Mouse (Mus musculus) A20 (cell line): ENCODE measurements around the gene Ergic2.

Experiments used
- DNase-seq: peaks from one replicate; pipeline ENCODE4 v3.0.0-alpha.2; 2011; ENCODE audit warnings: low read depth, low spot score

The Ergic2 gene

GRCm38 (mm10) chr6:148211897-148212680 lies at the start of gene Ergic2:
TSS of gene Ergic2 (minus strand) at chr6:148212374.
- DNase-seq, result peak; percentile 100

- no peak for DNase-seq
Observed at GRCm38 (mm10) chr6:148260729-148261101, 48.5 kb upstream of the Ergic2 start.

DNA sequence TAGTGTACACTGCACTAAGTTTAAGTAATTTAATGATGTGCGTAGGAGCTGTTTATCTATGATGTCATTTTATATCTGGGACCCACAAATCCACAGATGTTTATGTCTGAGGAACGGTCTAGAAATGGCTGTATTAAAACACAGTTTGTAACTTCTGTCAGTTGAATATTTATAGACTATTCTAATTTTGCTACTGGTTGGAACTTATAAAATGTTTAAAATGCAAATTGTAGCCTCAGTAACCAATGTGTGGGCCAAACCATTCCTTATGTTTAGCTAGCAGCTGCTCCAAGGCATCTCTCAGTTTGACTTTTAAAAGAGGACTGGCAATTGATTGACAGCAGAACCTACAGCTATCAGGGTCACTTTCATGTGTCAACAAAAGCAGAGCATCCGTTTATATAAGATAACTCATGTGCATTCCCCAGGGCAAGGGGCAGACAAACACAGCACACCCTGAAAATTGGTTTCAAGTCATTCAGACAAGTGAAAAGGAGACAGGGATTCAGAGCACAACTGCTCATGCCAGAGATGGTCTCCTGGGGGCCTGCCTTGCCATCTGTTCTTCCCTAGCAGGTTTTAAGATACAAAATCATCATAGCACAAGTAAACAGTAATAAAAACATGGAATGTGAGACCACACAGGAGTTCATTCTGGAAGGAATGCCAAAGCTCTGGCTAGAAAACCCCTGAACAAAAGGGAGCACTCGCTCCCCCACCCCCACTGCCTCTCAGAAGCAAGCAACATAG lies 48.0 kb upstream of the Ergic2 start:
- DNase-seq, result no peak

- no peak for DNase-seq
Observed at GRCm38 (mm10) chr6:148259074-148259473, 46.9 kb upstream of the Ergic2 start.

- no peak for DNase-seq
Observed at GRCm38 (mm10) chr6:148257805-148258204, 45.6 kb upstream of the Ergic2 start.

- DNase-seq, result no peak
Observed at GRCm38 (mm10) chr6:148256109-148256508, 43.9 kb upstream of the Ergic2 start.

DNA sequence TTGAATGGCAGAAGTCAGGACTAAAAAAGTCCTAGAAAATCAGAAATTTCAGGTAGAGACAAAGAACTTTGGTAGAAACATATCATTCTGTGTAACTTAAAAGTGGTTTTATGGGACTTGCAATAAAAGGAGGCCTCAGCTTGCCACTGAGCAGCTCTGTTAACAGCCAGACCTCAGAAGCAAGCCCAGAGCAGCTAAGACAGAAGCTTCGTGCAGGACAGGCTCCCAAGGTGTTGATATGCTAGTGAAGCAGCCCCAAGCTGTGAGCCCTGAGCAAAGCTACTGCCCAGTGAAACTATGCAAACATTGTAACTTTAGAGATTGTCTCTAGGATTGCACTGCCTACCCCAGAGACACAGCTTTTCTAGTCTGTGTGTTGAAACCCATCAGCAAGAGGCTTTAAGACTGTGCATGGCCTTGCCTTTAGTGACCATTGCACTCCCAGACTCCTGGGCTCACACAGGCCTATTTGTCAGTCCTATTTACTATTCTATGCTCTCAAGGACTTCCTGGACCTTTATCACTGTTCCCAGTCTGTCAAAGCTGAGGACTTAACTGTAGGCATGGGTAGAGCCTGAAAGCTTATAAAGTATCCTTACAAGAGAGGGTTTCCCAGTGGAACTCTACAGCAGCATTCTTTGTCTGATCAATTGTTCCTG lies 43.4 kb upstream of the Ergic2 start:
- no peak for DNase-seq

DNA sequence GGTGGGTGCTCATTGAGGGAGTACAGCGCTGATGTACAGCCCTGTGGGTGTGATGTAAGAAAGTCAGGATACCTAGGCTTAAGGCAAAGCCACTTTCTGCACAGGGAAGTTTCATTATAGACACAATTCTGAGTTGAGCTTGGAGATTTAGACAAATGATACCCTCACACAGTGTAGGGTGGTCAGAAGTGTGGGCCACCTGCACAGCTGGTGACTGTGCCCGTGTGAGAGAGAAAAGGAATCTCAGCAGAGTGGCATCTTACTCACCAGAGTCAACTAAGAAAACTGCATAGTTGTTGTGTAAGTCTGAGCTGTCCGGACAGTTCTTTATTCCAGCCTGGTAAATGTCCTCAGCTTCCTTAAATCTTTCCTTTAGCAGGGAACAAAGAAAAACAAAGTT lies 37.0 kb upstream of the Ergic2 start:
- no peak for DNase-seq

DNA sequence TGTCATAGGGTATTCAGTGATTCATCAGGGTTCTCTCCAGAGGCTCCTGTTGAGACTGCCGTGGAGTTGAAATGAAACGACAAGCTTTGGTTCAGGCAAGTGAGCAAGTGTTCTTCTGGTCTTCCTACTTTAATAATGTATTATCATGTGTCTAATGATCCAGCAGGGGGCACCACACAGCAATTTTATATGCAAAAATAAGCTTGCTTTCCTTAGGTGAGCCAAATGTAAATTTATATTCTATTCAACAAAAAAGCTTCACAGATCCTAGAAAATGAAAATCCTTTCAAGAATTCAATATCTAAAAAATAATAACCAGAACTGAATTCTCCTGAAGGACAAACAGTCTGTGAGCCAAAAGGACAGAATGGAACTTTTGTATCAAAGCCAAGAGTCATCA lies 36.5 kb upstream of the Ergic2 start:
- DNase-seq, result peak; percentile 66

DNA sequence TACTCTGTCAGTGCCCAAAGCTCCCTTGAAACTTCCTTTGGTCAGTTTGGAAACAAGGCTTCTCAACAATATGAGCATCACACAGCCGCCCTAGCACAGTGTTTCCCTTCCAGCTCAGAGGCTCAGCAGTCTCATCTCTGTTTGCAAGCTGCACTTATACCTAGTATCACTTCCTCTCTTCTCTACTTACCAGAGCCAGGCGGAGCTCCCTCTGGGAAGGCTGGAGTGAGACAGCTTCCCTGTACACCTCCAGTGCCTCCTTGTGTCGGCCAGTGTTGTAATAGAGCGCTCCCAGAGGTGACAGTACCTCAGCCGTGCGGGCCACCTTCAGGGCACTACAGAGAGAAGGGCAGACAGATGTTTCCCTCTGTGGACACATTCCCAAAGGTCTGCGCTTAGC lies 34.4 kb upstream of the Ergic2 start:
- DNase-seq, result peak; percentile 31

DNA sequence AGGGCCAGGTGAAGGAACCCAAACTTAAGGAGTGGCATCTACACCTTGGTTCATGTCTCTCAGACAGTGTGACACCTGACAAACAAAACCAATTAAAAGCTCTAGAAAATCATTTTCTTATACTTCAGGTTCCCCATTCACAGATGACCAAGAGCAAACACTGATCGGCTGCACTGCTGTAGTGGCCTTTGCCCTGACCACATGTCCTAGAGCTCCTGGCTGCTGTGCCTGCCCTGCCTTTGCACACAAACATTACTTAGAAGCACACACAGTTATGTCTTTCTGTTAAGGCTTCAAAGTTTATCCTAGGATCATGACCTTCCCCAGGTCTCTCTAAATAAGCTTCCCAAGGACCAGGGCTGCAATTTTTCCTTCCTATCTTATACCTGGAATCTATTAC lies 32.7 kb upstream of the Ergic2 start:
- no peak for DNase-seq

- DNase-seq, result peak; percentile 73
Observed at GRCm38 (mm10) chr6:148242304-148242703, 30.1 kb upstream of the Ergic2 start.

DNA sequence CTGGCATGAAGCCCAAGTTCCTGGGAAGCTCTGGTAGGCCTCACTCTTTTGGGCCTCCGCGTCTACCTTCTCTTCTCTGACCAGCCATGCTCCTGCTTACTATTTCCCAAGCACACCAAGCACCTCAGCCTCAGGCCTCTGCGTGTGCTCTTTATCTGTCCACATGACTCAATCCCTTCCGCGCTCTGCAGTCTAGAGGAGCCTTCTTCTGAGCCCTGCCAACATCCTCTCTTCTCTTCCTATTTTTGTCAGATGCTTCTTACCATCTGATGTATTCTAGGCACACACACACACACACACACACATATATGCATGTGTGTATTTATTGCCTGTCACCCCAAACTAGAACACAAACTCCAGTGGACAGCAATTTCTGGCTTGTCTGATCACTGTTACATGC lies 29.5 kb upstream of the Ergic2 start:
- no peak for DNase-seq

DNA sequence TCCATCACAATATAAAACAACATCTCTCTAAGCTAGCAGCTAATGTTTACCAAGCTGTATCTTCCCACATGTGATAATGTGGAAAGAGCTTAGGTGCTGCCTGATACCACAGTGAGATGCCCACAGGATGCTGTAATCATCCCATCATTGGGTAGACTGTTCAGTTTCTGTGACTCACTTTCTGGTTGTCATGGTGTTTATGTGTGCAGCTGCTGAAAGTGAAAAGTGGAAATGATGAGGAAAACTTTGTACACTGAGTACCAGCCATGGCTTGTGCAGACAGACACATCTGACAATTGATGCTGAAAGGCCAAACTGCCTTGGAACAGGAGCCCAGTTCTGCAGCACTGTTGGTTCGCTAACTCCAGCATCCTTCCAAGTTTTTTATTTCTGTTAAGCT lies 27.1 kb upstream of the Ergic2 start:
- DNase-seq, result no peak

- no peak for DNase-seq
Observed at GRCm38 (mm10) chr6:148237453-148237852, 25.3 kb upstream of the Ergic2 start.

DNA sequence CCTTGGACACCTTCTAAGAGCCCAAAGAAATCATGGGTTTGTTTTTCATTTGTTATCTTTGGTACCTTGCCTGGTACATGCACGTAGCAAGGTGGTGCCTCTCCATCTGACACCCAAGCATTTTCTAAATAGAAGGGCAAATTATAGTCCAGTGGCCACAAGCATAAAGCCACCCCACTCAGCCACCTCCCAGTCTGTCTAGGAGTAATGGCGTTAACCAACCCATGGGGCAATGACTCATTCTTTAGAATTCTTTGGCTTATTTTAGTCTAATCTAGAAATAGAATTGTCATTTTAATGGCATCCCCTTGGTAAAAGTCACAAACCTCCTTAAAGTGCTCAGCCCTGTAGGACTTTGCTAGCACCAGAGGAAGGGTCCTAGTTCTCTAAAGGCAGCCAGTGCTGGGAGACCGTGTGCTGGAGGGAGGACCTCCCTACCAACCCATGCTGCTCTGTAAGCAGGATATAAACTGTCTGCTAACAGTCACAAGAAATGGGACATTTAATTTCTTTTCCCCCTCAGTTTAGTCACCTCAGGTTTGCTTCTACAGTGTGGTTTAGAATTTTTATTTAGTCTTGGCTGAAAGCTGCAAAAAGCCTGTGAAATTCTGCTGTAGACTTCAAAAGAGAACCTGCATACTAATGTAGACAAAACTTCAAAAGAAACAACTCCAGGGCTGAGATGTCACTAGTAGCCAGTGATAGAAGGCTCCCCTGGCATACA lies 22.1 kb upstream of the Ergic2 start:
- DNase-seq, result no peak

GRCm38 (mm10) chr6:148227542-148227941 lies 15.4 kb upstream of the Ergic2 start:
- no peak for DNase-seq

GRCm38 (mm10) chr6:148222686-148223085 lies 10.5 kb upstream of the Ergic2 start:
- no peak for DNase-seq

GRCm38 (mm10) chr6:148218235-148219076 lies 6.3 kb upstream of the Ergic2 start:
- DNase-seq, result no peak

DNA sequence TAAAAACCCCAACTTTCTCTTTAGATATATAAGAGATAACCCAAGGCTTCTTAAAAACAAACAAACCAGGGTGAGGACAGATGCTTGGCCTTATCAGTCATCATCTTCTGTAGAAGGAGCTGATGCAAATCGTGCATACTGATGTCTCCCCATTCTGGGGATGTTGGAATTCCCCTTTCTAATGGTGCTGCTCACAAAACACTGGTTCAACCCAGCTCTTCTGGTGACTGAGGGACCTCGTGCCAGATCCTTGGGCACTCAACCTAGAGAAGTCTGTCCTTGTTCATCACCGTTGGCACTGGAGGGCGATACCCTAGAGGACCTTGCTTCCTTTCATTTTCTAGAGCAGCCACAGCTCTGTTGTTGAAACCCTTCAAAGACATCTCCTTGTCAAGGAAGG lies 4.6 kb upstream of the Ergic2 start:
- peak; percentile 75 for DNase-seq

GRCm38 (mm10) chr6:148214765-148215164 lies 2.6 kb upstream of the Ergic2 start:
- DNase-seq, result peak; percentile 81
